Mouse (Mus musculus) testis, adult 2 months (tissue): ENCODE measurements around the gene Sis. TPM values are rescaled to one million over a fixed set of nuclear protein-coding genes. Genes with fewer than 3 reads are reported as not detected.

ENCODE experiments used
- H3K27ac ChIP-seq: fragments of 200-500 bp; 2 replicates; pipeline ENCODE4 v1.5.1; 2012; ENCODE audit warnings: low read depth, low read length; ENCODE audit not compliant: control insufficient read depth, insufficient read depth
- H3K27me3 ChIP-seq: fragments of 200-500 bp; 2 replicates; pipeline ENCODE4 v1.6.1; 2012; ENCODE audit warnings: mild to moderate bottlenecking, low read length, moderate library complexity; ENCODE audit not compliant: control insufficient read depth, insufficient read depth
- H3K36me3 ChIP-seq: fragments of 200-500 bp; 2 replicates; pipeline ENCODE4 v1.6.1; 2012; ENCODE audit warnings: mild to moderate bottlenecking, low read length; ENCODE audit not compliant: control insufficient read depth, insufficient read depth
- H3K4me1 ChIP-seq: fragments of 200-500 bp; 2 replicates; pipeline ENCODE4 v1.6.1; 2012; ENCODE audit warnings: low read length; ENCODE audit not compliant: control insufficient read depth, insufficient read depth
- H3K4me3 ChIP-seq: fragments of 200-500 bp; 2 replicates; pipeline ENCODE4 v1.5.1; 2012; ENCODE audit warnings: low read depth, mild to moderate bottlenecking, low read length, moderate library complexity, mixed read lengths; ENCODE audit not compliant: control insufficient read depth
- CTCF ChIP-seq: fragments of 200-500 bp; IDR thresholded peaks from 2 replicates; pipeline ENCODE4 v1.5.1; 2012; ENCODE audit warnings: low read depth, mild to moderate bottlenecking, inconsistent platforms, low read length, moderate library complexity; ENCODE audit not compliant: control insufficient read depth, insufficient read depth, insufficient replicate concordance
- POLR2A ChIP-seq: fragments of 200-500 bp; IDR thresholded peaks from 2 replicates; pipeline ENCODE4 v1.6.1; 2012; ENCODE audit warnings: low read depth, mild to moderate bottlenecking, inconsistent platforms, low read length, moderate library complexity; ENCODE audit not compliant: control insufficient read depth
- polyA plus RNA-seq: library from polyadenylated mRNA; depleted of rRNA; stranded (reverse); fragments of >200 nt; gene quantifications from 2 replicates; pipeline ENCODE4 v1.2.3, GENCODE M21; 2012; rRNA removed

Gene Sis
- polyA plus RNA-seq, 1 experiment = not detected

- no peak overlapping the region for H3K4me3 ChIP-seq
- no peaks in the 10 kb centered on the region for H3K27me3 ChIP-seq
- H3K27ac ChIP-seq = no peak overlapping the region
- H3K36me3 ChIP-seq = no peaks in the 10 kb centered on the region
- TF ChIP-seq CTCF (no peak), POLR2A (no peak)
- H3K4me1 ChIP-seq = no peaks in the 10 kb centered on the region
Measured at GRCm38 (mm10) chr3:72868141-72868540, 99.5 kb downstream of the Sis start.

GRCm38 (mm10) chr3:72858738-72859137, 108.9 kb downstream of the Sis start:
- H3K27me3 ChIP-seq = no peaks in the 10 kb centered on the region
- TF ChIP-seq CTCF (no peak), POLR2A (no peak)
- no peak overlapping the region for H3K4me3 ChIP-seq
- no peaks in the 10 kb centered on the region for H3K36me3 ChIP-seq
- H3K27ac ChIP-seq = no peak overlapping the region
- no peaks in the 10 kb centered on the region for H3K4me1 ChIP-seq

- Histone ChIP-seq H3K27me3 (no peaks in the 10 kb centered on the region), H3K36me3 (no peaks in the 10 kb centered on the region), H3K4me3 (no peak overlapping the region), H3K27ac (no peak overlapping the region), H3K4me1 (no peaks in the 10 kb centered on the region)
- no peak for TF ChIP-seq CTCF
- TF ChIP-seq POLR2A = no peak
Measured at GRCm38 (mm10) chr3:72855405-72855804, 112.3 kb downstream of the Sis start.

GRCm38 (mm10) chr3:72840641-72841040, 127.0 kb downstream of the Sis start:
- no peaks in the 10 kb centered on the region for H3K36me3 ChIP-seq
- no peak overlapping the region for H3K27ac ChIP-seq
- H3K27me3 ChIP-seq = no peaks in the 10 kb centered on the region
- no peak overlapping the region for H3K4me3 ChIP-seq
- H3K4me1 ChIP-seq = no peaks in the 10 kb centered on the region
- TF ChIP-seq CTCF = no peak
- TF ChIP-seq POLR2A = no peak

Other genes starting within 250 kb of the Sis start
- 0.02 TPM in 1 of 2 replicates, not detected in the other for gene Slitrk3, start 89.9 kb upstream of the Sis start, polyA plus RNA-seq